Comparison of ENCODE assay signal across 8 mouse cellular contexts in the genomic region with DNA sequence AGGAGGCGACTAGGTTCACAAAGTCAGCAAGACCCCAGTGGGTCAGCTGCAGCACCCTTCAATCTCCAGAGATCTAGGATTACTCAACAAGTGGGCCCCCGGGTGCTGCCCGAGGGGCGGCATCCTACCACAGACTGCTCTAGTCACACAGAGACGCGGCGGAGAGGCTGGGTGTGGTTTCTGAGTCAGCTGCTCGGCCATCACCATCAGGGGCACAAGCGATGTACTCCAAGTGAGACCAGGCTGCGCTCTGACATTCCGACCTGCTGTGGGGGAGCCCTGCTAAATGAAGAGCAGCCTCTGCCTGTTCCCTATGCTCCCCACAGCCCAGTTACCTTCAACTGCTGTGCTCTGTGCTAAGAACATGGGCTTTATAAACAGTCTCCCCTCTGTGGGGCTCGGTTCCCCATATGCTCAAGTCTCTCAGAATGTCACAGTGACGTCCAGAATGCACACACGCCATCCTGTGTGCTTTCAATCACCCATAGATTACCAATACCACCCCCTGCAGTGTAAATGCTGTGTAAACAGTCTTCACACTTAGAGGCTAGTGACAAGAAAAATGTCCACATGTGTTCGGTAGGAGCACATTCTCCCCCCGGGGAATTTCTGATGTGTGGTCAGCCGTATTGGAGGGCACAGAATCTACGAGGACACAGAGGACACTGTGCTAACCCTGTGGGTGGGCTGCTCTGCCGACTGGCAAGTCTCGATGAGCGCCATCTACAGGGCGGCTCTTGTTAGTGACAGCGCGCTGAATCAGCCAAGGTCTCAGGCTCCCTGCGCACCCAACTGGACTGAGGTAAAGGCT. TPM values are rescaled to one million over a fixed set of nuclear protein-coding genes. Genes with fewer than 3 reads are reported as not detected.
DNase-seq lines count a peak whose midpoint lies in the region; ATAC-seq lines count a peak whose summit lies in the region.

No protein-coding gene starts in this region.

- H3K4me1 ChIP-seq in midbrain, embryonic 13.5 days (replicated peaks): peaks cover 67% of the 10 kb centered on the region

- intact Hi-C loops in left cerebral cortex, postnatal 36 days (cut with DNase I): loop anchor here (5.0 kb wide), 2 partner anchors 100 to 135 kb away; a partner anchor contains a TSS

- no peak overlapping the region for H3K27ac ChIP-seq in midbrain, embryonic 13.5 days

- peak; percentile 21; the same call in 1 of the 2 replicates for ATAC-seq in midbrain, embryonic 13.5 days

- peak overlapping the region; percentile 11; the same call in 1 of the 2 replicates for H3K9ac ChIP-seq in midbrain, embryonic 13.5 days (replicated peaks)

- H3K36me3 ChIP-seq in midbrain, embryonic 13.5 days: no peaks in the 10 kb centered on the region

- no peak overlapping the region for H3K4me3 ChIP-seq in midbrain, embryonic 13.5 days (replicated peaks)

- no peaks in the 10 kb centered on the region for H3K9me3 ChIP-seq in midbrain, embryonic 13.5 days

- H3K27me3 ChIP-seq in midbrain, embryonic 13.5 days: no peaks in the 10 kb centered on the region

- no peak overlapping the region for H3K4me2 ChIP-seq in midbrain, embryonic 13.5 days (replicated peaks)

- 47% methylated on average over 25 of the region's 25 CpGs for WGBS in midbrain, embryonic 13.5 days

- peak; percentile 64 for DNase-seq in left cerebral cortex, adult 18-20 months (ENCODE audit: low spot score in 2 of 2)
- no peak for DNase-seq in left cerebral cortex, adult 11 months (ENCODE audit: low spot score)
- peak; percentile 63 for DNase-seq in cerebellum, adult 9-11 months
- DNase-seq in frontal cortex, postnatal 14 days (ENCODE audit: low spot score in 2 of 2): peak; percentile 41 to 70
- DNase-seq in induced T-regulatory cell, adult 2 months (ENCODE audit: low read depth): peak; percentile 87
- peak; percentile 47 to 49 for DNase-seq in left cerebral cortex, postnatal 36 days (ENCODE audit: low spot score in 2 of 2)
- DNase-seq in spleen, adult 18-20 months: peak; percentile 54 to 70

RNA-seq across cellular contexts. Expression of a gene that starts 41.1 kb away (rescaled TPM):
- 10 to 100 TPM; 24.8 to 27.5 TPM for total RNA-seq in left cerebral cortex, adult 18-20 months (2021)
- total RNA-seq in left cerebral cortex, postnatal 36 days (2021): 10 to 100 TPM; 30.5 to 36.2 TPM
- 50.0 and 53.1 TPM in 2 replicates for polyA plus RNA-seq in midbrain, embryonic 13.5 days (2015; fragmentation: Nextera tagmentation; extraction: Ambion mirVana)

RNA-seq across cellular contexts. Expression of a gene that starts 41.2 kb away (rescaled TPM):
- under 1 TPM; 0.70 to 0.91 TPM for total RNA-seq in left cerebral cortex, adult 18-20 months (2021)
- total RNA-seq in left cerebral cortex, postnatal 36 days (2021): 1 to 10 TPM; 1.1 to 1.3 TPM
- 17.6 and 18.1 TPM in 2 replicates for polyA plus RNA-seq in midbrain, embryonic 13.5 days (2015; fragmentation: Nextera tagmentation; extraction: Ambion mirVana)
